Mouse (Mus musculus): ENCODE data around the gene Synrg.
A peak's percentile ranks its signal among the peaks of the same experiment; 100 is the strongest.

Synrg gene

GRCm38 (mm10) chr11:83963991-83964921 lies at the start of gene Synrg:
Gene Synrg (plus strand): TSS chr11:83964428.
- DNase-seq (ENCODE audit: low read depth) = peak; percentile 92

GRCm38 (mm10) chr11:83914501-83914900 lies 49.7 kb upstream of the Synrg start:
- no peak for DNase-seq (ENCODE audit: low read depth)

GRCm38 (mm10) chr11:83922600-83922999 lies 41.6 kb upstream of the Synrg start:
- DNase-seq (ENCODE audit: low read depth) = no peak

GRCm38 (mm10) chr11:83927097-83927496 lies 37.1 kb upstream of the Synrg start:
- peak; percentile 58 for DNase-seq (ENCODE audit: low read depth)

GRCm38 (mm10) chr11:83932506-83933106 lies 31.6 kb upstream of the Synrg start:
- no peak for DNase-seq (ENCODE audit: low read depth)

DNA sequence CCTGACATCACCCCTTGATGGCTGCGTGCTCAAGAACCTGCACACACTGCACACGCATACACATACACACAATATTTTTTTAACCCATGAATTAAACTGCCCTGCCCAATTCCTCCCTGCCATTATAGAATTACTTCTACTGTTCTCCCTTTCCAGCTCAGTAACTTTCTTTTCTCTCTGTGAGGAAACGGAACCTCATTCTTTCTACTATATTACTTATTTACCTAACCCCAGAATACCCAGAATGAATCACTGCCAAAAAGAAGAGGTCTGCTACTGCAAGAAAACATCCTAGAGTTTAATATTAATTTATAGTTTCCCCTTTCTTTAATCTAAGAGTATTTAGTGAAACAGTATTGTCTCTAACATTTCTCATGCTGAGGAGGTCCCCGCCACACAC lies 30.9 kb upstream of the Synrg start:
- DNase-seq (ENCODE audit: low read depth) = no peak

GRCm38 (mm10) chr11:83935986-83936665 lies 28.1 kb upstream of the Synrg start:
- DNase-seq (ENCODE audit: low read depth) = peak; percentile 79

DNA sequence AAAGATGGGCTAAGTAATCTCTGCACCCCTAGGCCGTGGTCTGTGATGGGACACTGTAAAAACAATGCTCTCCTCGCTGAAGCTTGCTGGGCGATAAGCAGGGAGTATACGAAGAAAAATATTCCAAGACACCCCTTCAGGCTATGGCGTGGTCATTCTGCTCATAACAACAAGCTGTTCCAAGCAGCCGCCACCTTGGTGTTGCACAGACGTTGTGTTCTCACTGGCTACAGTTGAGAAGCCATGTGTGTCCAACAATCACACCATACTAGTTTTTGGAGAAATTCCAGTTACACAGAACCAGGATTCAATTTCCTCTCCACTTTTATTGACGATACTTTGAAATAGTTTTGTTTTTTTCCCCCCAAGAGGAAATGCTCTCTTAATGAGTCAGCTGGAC lies 25.7 kb upstream of the Synrg start:
- no peak for DNase-seq (ENCODE audit: low read depth)

GRCm38 (mm10) chr11:83941950-83942840 lies 22.0 kb upstream of the Synrg start, which contains the start of gene Ddx52:
Gene Ddx52 (plus strand): TSS chr11:83942062.
- DNase-seq (ENCODE audit: low read depth) = peak; percentile 95

DNA sequence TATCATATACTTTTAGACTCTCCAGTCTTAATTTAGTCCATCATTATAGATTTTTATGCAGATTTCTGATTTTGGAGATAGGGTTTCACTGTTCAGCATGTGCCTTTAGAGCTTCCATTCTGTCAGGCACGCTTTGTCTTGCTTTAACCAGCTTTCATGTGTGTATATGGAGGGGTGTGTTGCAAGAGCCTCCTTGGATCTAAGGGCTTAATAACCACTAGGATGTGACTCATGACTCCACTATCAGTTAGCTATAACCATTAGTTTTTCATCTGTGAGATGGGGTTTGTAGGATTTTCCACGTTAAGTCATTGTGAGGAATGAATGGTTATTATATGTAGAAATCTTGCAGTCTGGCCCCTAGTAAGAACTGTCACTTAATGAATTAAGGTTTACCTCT lies 7.4 kb upstream of the Synrg start:
- DNase-seq (ENCODE audit: low read depth) = no peak

DNA sequence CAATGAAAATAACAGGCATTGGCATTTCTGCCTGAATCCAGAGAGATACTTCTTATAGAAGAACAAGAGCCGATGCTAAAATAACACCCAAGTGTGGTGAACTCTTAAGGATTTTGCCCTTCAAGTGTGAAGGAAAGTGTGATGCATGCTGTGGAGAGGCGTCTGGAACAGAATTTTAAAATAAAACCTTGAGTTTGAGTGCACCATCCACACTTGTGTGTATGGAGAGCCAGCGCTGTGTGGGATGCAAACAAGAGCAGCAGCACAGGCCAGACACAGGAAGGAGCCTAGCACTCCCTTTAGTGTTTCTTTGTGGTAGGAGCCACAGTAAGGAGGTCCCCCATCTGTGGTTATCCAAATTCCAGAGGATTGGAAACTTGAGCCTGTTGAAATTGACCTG lies 2.2 kb upstream of the Synrg start:
- no peak for DNase-seq (ENCODE audit: low read depth)

GRCm38 (mm10) chr11:83967436-83968204 lies 3.4 kb downstream of the Synrg start:
- DNase-seq (ENCODE audit: low read depth) = no peak

- no peak for DNase-seq (ENCODE audit: low read depth)
Measured at GRCm38 (mm10) chr11:83968205-83968575, 4.0 kb downstream of the Synrg start.

DNA sequence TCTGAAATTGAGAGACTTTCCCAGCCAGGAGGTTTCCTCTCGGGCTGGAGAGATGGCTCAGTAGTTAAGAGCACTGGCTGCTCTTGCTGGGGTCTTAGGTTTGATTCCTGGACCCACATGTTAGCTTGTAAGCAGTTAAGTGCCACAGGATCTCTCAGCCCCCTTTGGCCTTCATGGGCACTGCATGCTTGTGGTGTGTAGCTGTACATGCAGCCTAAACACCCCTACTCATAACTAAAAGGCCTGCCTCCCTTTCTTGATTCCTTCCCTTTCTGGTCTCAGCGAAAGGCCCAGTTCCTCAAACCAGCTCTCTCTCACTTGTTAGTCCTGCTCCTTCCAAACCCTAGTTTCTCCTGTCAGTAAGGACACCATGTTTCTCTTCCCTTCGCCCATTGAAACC lies 4.8 kb downstream of the Synrg start:
- no peak for DNase-seq (ENCODE audit: low read depth)

DNA sequence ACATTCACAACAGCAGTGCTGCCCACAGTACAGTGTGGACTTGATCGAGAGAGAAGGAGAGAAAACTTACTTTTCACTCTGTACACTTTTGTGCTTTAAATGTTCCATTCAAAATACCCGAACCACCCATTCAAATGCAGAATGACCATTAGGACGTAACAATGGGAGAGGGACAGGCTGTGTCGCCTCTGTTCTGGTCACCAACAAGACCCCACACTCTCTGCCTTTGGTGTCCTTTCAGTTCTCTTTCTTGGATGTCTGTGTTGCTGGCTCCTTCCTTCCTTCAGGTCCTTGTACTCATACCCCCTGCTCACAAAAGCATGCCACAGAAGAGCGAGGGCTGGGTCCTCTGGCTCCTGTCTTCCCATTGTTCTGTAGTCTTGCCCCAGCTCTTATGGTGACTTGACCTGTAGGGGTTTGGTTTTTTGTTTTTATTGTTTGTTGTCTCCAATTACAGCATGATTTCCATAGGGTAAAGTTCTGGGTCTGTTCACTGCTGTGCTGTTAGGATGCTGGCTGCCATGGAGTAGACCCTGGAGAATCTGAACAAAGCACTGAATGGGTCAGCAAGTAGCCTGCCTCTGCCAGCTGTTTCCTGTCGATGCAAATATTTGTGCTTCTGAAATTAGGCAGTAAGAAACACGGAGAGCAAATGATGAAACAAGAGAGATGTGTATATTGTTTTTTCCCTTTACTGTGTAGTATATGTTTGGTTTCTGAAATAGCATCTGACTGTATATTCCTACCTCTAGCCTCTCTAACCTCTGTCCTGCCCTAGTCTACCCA lies 10.5 kb downstream of the Synrg start:
- no peak for DNase-seq (ENCODE audit: low read depth)

DNA sequence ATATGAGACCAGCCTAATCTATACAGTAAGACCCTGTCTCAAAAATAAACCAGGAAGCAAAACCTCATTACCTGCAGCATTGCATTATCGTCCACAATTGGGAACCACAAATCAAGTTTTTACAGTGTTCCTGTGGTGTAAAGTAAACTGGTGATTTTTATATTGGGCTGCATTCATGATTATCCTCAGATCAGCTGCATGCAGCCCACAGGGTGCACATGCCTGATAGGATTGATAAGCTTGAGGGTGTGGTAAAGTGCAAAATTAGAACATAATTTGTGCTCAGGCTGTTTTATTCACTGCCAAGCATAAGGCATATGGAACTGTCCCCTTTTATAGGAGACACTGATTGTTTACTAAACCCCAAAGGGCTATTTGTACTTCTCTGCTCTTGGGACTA lies 11.3 kb downstream of the Synrg start:
- no peak for DNase-seq (ENCODE audit: low read depth)

DNA sequence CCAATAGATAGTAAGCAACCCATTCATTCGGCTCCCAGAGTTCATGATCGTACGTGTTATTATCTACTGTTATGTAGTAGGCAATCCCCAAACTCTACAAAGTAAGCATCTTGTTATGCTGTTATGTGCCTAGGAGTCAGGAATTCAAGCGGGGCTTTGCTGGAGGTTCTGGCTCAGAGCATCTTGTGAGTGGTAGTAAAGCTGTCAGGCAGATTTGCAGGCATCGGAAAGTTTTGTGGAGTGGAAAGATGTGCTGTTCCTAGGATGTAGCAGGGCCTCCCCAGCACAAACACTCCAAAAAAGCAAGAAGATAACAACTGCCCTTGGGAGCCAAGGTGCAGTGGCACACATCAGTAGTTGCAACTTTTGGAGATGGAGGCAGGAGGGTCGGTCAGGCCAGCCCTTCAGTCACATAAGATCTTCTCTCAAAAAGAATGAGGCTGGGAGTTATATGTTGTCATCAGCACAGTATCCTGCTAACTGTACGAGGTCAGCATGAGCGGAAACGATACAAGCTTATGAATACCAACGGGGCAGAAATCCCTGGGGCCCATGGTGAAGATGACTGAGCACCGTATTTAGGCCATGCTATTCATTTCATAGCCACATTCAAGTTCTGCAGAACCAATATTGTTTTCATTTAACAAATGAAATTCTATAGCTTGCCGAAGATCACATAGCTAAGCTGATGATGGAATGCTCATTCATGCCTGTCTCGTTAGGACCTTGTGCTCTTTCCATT lies 12.2 kb downstream of the Synrg start:
- DNase-seq (ENCODE audit: low read depth) = no peak

- no peak for DNase-seq (ENCODE audit: low read depth)
Measured at GRCm38 (mm10) chr11:83977810-83978209, 13.6 kb downstream of the Synrg start.

DNA sequence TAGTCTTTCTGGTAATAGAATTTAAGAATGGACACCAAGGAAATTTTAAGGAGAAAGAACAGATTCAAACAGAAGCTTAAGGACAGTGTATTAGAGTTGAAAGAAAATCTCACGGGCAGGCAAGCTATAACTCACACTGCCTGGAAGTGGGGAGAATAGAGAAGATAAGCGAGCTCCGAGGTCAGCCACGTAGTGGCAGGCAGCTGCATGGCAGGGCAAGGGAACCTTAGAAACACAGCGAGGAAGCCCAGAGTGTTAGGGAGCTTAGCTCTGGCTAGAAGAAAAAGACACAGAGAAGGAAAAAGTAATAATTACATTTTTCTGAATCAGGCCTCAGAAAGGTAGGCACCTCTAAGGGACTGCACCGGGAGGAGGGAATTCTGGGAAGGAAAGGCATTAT lies 15.8 kb downstream of the Synrg start:
- no peak for DNase-seq (ENCODE audit: low read depth)

DNA sequence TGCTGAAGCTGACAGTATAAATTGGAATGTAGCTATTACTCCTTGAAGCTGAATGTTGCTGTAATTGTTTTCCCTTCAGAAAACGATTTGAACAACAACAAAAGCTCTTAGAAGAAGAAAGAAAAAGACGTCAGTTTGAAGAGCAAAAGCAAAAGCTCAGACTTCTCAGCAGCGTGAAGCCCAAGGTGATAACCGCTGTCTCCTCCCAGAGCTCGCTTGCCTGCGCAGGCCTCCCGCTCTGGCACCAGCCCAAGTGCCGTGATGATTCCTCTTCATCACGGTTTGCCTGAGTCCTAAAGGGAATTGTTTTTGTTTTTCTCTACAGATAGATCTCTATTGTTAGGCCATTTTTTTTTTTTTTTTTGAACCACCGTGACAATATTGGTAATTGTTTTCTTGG lies 17.1 kb downstream of the Synrg start:
- no peak for DNase-seq (ENCODE audit: low read depth)
